Mouse (Mus musculus): ENCODE data around the gene Rsrc1.

DNA sequence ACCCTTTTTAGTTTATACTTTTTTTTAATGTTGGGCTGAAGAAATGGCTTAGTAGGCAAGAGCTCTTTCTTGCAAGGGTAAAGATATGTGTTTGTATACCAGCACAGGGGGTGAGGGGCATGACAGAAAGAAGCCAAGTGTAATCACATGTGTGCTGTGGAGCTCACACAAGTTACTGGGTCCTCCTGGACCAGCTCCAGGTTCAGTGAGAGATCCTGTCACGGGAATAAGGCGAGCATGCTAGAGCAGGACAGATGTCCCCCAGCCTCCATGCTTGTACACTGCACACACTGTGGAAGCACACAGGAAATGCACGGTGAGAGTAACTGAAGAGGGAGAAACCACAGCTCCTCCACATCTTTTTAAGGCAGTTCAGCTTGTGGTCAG is 371.6 kb downstream of the Rsrc1 start:
- TF ChIP-seq ZC3H11A (IDR thresholded peaks at IDR 0.05; ENCODE audit: borderline replicate concordance, low read depth, low read length), result no peak
- TF ChIP-seq HCFC1 (IDR thresholded peaks at IDR 0.05; ENCODE audit: borderline replicate concordance, insufficient read depth, low read length), result no peak
- no peak for TF ChIP-seq ZNF384 (IDR thresholded peaks at IDR 0.05; ENCODE audit: low read depth, low read length)
- no peak for TF ChIP-seq CHD2 (IDR thresholded peaks at IDR 0.05; ENCODE audit: low read depth, low read length)
- no peak for TF ChIP-seq MAFK (IDR thresholded peaks at IDR 0.05; ENCODE audit: insufficient read depth, low read depth, low read length)

All from ES-E14 (cell line).